Mouse (Mus musculus) MEL (cell line): ENCODE measurements around the gene Cyb5d2. TPM values are rescaled to one million over a fixed set of nuclear protein-coding genes. Genes with fewer than 3 reads are reported as not detected.

Experiments
- DNase-seq: peaks from one replicate; pipeline ENCODE4 v3.0.0; 2011; ENCODE audit warnings: low read depth, low spot score
- H3K27ac ChIP-seq: 2 replicates; pipeline ENCODE4 v1.5.1; 2012; ENCODE audit warnings: low read depth, mild to moderate bottlenecking, control low read depth, low read length, moderate library complexity; ENCODE audit not compliant: control insufficient read depth
- H3K27me3 ChIP-seq, 2 experiments: fragments of 150-350 bp in 1 of 2; sonication (generic) in 1 of 2; 2 replicates each; pipeline ENCODE4 v1.6.1; 2012; ENCODE audit warnings: low read length in 2 of 2, mild to moderate bottlenecking in 2 of 2, improper control_type of control experiment in 1 of 2, moderate library complexity in 1 of 2; ENCODE audit not compliant: insufficient read depth in 2 of 2, control insufficient read depth in 1 of 2
- H3K36me3 ChIP-seq, 2 experiments: 2 replicates each; pipeline ENCODE4 v1.6.1; 2012 to 2014; ENCODE audit warnings: low read length in 2 of 2, improper control_type of control experiment in 1 of 2, inconsistent platforms in 1 of 2, mild to moderate bottlenecking in 1 of 2; ENCODE audit not compliant: insufficient read depth in 2 of 2, control insufficient read depth in 1 of 2
- H3K4me1 ChIP-seq, 2 experiments: fragments of 150-350 bp in 1 of 2; sonication (generic) in 1 of 2; 2 replicates each; pipeline ENCODE4 v1.6.1; 2012; ENCODE audit warnings: low read length in 2 of 2, improper control_type of control experiment in 1 of 2, mild to moderate bottlenecking in 1 of 2; ENCODE audit not compliant: insufficient read depth in 2 of 2, control insufficient read depth in 1 of 2
- H3K4me3 ChIP-seq, 2 experiments: fragments of 150-350 bp in 1 of 2; sonication (generic) in 1 of 2; 2 replicates each; pipeline ENCODE4 v1.5.1; 2012; ENCODE audit warnings: low read depth in 2 of 2, low read length in 2 of 2, mild to moderate bottlenecking in 2 of 2, moderate library complexity in 2 of 2, control low read depth in 1 of 2, improper control_type of control experiment in 1 of 2; ENCODE audit not compliant: control insufficient read depth in 1 of 2, insufficient read depth in 1 of 2
- H3K79me2 ChIP-seq: 2 replicates; pipeline ENCODE4 v1.6.1; 2012; ENCODE audit warnings: mild to moderate bottlenecking, low read length, moderate library complexity; ENCODE audit not compliant: control insufficient read depth, poor library complexity, insufficient read depth
- H3K9ac ChIP-seq: 2 replicates; pipeline ENCODE4 v1.6.1; 2012; ENCODE audit warnings: low read depth, mild to moderate bottlenecking, control low read depth, low read length, moderate library complexity; ENCODE audit not compliant: control insufficient read depth, poor library complexity, severe bottlenecking
- H3K9me3 ChIP-seq: fragments of 150-350 bp; sonication (generic); replicated peaks from 2 replicates; pipeline ENCODE4 v1.6.1; 2012; ENCODE audit warnings: mild to moderate bottlenecking, low read length, improper control_type of control experiment, moderate library complexity; ENCODE audit not compliant: insufficient read depth
- ETS1 ChIP-seq: IDR thresholded peaks from 2 replicates; pipeline ENCODE4 v1.6.1; 2012; ENCODE audit warnings: low read depth, mild to moderate bottlenecking, inconsistent platforms, low read length, improper control_type of control experiment, moderate library complexity
- HCFC1 ChIP-seq: IDR thresholded peaks from 2 replicates; pipeline ENCODE4 v1.6.1; 2012; ENCODE audit warnings: low read depth, mild to moderate bottlenecking, inconsistent platforms, low read length, improper control_type of control experiment, moderate library complexity
- RCOR1 ChIP-seq: IDR thresholded peaks from 2 replicates; pipeline ENCODE4 v1.6.1; 2012; ENCODE audit warnings: low read depth, mild to moderate bottlenecking, inconsistent platforms, low read length, improper control_type of control experiment
- SIN3A ChIP-seq: IDR thresholded peaks from 2 replicates; pipeline ENCODE4 v1.6.1; 2012; ENCODE audit warnings: low read length, improper control_type of control experiment, inconsistent platforms
- ZC3H11A ChIP-seq: IDR thresholded peaks from 2 replicates; pipeline ENCODE4 v1.6.1; 2012; ENCODE audit warnings: low read depth, mild to moderate bottlenecking, inconsistent platforms, low read length, improper control_type of control experiment
- ZMIZ1 ChIP-seq: IDR thresholded peaks from 2 replicates; pipeline ENCODE4 v1.6.1; 2012; ENCODE audit warnings: low read depth, mild to moderate bottlenecking, inconsistent platforms, low read length, improper control_type of control experiment, moderate library complexity
- polyA plus RNA-seq, 2 experiments: library from polyadenylated mRNA; stranded (reverse) in 1 of 2; unstranded in 1 of 2; fragments of >175 nt in 1 of 2; fragments of >200 nt in 1 of 2; gene quantifications; 2 replicates each; pipeline versions ENCODE4 v1.2.1 to v1.2.4; 2012; ENCODE audit warnings: low replicate concordance in 2 of 2, low read depth in 1 of 2; ENCODE audit not compliant: insufficient read length in 2 of 2, insufficient read depth in 1 of 2, missing spikeins in 1 of 2
- total RNA-seq: library from RNA; depleted of rRNA; stranded (reverse); fragments of 300-350 nt; gene quantifications from 2 replicates; pipeline ENCODE4 v1.2.3, GENCODE M21; 2012; rRNA removed

Cyb5d2 gene
- total and polyA plus RNA-seq, 3 experiments: 4.6 to 7.2 TPM; not detected in 1

DNA sequence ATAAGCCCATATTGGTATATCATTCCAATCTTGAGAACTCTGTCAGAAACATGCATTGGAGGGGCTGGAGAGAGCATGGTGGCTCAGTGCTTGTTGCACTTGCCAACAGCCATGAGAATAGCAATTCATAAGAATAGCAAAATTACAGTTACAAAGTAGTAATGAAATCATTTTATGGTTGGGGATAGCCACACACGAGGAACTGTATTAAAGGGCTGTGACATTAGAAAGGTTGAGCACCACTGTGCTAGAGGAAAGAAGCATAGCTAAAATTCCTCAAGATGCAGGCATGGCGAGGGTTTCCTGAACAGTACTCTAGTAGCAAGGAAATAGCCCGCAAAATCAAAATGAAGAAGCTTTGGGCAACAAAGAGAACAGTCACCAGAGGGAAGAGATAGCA, 62.2 kb downstream of the Cyb5d2 start:
- Histone ChIP-seq H3K9ac (no peak overlapping the region), H3K27ac (no peak overlapping the region), H3K9me3 (no peaks in the 10 kb centered on the region), H3K79me2 (peaks cover 8% of the 10 kb centered on the region)
- TF ChIP-seq SIN3A (no peak), ZMIZ1 (no peak), RCOR1 (no peak), HCFC1 (no peak), ZC3H11A (no peak), ETS1 (no peak)
- TF ChIP-seq, all 39 proteins: peak for 0
- no peak for DNase-seq
- H3K36me3 ChIP-seq: peaks cover 18 to 51% of the 10 kb centered on the region in 2 experiments
- H3K4me1 ChIP-seq: peaks cover 3 to 7% of the 10 kb centered on the region in 2 experiments; a peak in 1 of 4 replicates
- H3K27me3 ChIP-seq: no peaks in the 10 kb centered on the region
- no peak overlapping the region for H3K4me3 ChIP-seq

Other genes starting within 250 kb of the Cyb5d2 start
- gene Spns3, start 245.6 kb downstream of the Cyb5d2 start, total RNA-seq: 5.2 and 10.6 TPM in 2 replicates
- 10 to 100 TPM in 1 of 2 experiments, not detected in 1; 12.7 TPM for gene Spns3, start 245.6 kb downstream of the Cyb5d2 start, polyA plus RNA-seq
- 26.6 and 29.2 TPM in 2 replicates for gene Ube2g1, start 188.9 kb downstream of the Cyb5d2 start, total RNA-seq
- 10 to 100 TPM; 38.0 to 38.1 TPM for gene Ube2g1, start 188.9 kb downstream of the Cyb5d2 start, polyA plus RNA-seq
- gene Ankfy1, start 106.1 kb downstream of the Cyb5d2 start, total RNA-seq: 148 and 175 TPM in 2 replicates
- gene Ankfy1, start 106.1 kb downstream of the Cyb5d2 start, polyA plus RNA-seq: 100 to 1,000 TPM in 1 of 2 experiments, 10 to 100 TPM in 1; 60.6 to 153 TPM
- 11.8 and 13.3 TPM in 2 replicates for gene Zzef1, start 84 bp upstream of the Cyb5d2 start, total RNA-seq
- 10 to 100 TPM in 1 of 2 experiments, not detected in 1; 17.6 TPM for gene Zzef1, start 84 bp upstream of the Cyb5d2 start, polyA plus RNA-seq
- gene Atp2a3, start 165.0 kb upstream of the Cyb5d2 start, total RNA-seq: 10.7 and 16.4 TPM in 2 replicates
- 10 to 100 TPM in 1 of 2 experiments, not detected in 1; 49.9 TPM for gene Atp2a3, start 165.0 kb upstream of the Cyb5d2 start, polyA plus RNA-seq
- gene P2rx1, start 203.0 kb upstream of the Cyb5d2 start, total RNA-seq: 3.0 and 3.1 TPM in 2 replicates
- gene P2rx1, start 203.0 kb upstream of the Cyb5d2 start, polyA plus RNA-seq: 1 to 10 TPM in 1 of 2 experiments, not detected in 1; 8.1 TPM
- gene Camkk1, start 222.9 kb upstream of the Cyb5d2 start, total RNA-seq: 5.3 and 5.8 TPM in 2 replicates
- 1 to 10 TPM in 1 of 2 experiments, not detected in 1; 6.6 TPM for gene Camkk1, start 222.9 kb upstream of the Cyb5d2 start, polyA plus RNA-seq